Mouse (Mus musculus) gastrocnemius, postnatal 14 days (tissue): ENCODE results near the gene Pdxp. TPM values are rescaled to one million over a fixed set of nuclear protein-coding genes. Genes with fewer than 3 reads are reported as not detected.

Source experiments
- DNase-seq: peaks from one replicate; pipeline ENCODE4 v3.0.0; 2021; ENCODE audit warnings: mixed read lengths
- intact Hi-C: fragments of 180-260 bp; cut with DNase I; formaldehyde crosslinking; loops from one replicate; pipeline ENCODE4 v1.15.1; 2025; ENCODE audit warnings: low total_unique reads
- total RNA-seq, 2 experiments: library from RNA; stranded (reverse); gene quantifications; 2 replicates each; pipeline ENCODE4 v1.2.3; 2021

Pdxp gene
- total RNA-seq, 2 experiments from 2014 or later = 4.8 to 6.8 TPM

DNA sequence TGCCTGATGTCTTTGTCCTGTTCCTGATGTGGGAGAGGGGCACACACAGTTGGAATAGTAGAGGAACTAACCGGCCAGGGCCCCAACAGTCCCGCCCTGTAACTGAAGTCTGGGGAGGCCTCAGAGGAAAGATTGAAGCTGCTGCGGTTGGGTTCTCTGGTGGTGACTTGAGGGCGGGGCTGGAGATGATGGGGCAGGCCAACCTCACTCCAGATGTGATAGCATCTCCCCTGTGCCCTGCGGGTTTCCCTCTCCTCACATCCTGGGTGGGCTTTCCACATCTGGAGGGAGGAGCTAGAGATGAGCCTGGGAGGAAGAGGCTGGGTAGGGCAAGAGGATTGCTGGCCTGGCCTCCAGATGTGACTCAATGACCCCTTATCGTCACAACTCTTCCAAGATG is 9.9 kb downstream of the Pdxp start:
- intact Hi-C loops = no loop called here
- DNase-seq = no peak

DNA sequence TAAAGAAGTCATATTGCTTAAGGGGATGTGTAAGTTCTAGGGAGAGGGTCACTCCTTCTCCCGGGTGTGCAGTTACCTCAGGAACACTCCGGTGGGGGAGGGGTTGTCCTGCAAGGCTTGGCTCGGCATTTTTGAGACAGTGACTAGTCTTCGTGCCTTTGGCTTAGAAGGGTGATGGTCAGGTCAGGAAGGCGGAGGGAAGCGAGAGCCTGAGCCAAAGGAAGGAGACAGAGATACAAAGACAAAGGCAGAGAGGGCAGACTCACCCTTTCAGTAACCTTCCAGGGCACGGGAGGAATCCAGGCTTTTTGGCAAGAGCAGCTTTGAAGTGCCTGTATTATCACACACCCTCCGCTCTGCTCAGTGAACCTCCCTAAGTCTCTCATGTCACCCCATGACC is 11.4 kb downstream of the Pdxp start:
- no peak for DNase-seq

DNA sequence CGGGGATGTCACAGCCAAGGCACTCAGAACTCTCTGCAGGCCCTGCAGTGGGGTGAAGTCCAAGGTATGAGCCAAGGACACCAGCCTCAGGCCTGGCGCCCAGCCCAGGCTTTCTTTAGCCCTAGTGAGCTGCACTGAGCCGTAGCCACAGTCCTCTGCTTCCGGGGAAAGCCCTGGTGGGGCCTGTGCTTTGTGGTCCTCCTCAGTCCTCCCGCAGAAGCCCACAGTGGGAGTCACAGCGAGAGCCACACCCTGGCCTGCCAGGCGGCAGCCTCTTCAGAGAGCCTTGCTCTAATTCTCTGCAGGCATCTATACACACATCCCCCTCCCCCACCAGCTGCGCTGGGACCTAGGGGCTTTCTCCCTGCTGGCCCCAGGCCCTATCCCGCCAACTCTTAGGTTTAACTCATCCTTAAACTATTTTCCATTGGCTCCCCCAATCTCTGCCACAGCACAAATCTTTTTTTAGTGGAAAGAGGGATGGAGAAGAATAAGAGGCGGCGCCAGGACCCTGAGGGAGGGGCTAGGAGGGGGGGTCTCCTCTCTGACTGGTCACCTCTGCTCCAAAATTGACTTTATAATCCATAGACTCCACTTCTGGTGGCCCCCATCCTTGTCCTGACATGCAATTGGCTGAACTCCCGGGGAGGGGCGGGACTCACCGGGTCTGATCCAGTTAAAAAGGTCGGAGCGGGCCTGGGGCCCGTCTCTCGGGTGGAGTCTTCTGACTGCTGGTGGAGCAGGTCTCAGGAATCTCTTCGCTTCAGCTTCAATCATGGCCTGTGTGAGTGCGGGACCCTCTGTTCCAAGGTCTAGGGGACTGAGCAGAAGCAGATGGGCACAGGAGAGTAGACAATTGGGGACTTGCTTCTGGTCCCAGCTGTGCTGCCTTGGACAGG is 12.6 kb downstream of the Pdxp start, which contains the start of gene Lgals1:
Gene Lgals1 (plus strand): TSS at position 705 of the 899 bp plus-strand sequence.
- intact Hi-C loops = no loop called here
- peak; percentile 93 for DNase-seq

More for the DNA sequence above, 11.4 kb downstream of the Pdxp start:
- intact Hi-C loops = no loop called here

DNA sequence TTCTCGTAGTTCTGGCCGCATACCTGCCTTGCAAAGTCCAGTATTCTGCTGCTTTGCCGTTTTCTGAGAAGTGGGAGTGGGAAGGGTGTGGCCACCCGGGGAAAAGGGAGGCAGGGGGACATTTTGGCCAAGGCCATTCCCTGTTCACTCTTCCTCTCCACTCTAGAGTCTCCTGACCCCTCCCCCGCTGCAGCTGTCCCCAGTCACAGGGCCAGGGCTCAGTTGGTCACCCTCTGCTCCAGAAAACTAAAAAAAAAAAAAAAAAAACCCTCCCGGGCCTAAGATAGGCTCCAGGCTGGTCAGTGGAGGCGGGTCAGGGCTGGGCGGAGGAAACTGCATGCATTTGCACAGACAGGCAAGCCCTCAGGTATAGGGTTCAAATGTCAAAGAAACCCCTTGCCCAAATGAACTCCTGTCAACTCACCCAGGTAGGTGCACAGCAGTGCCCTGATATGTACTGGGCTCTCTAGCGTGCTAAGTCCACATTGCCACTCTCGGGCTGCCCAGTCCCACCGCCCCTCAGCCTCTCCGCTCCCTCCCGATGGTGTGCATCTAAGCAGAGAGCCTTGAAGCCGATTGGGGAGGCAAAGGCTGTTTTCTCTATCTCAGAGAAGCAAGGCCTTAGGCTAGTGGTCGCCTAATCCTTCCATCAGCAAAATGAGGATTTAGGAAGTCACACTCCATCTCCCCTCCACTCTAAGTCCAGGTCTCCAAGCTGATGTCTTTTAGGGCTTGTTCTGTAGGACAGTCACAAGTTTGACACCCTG is 13.5 kb downstream of the Pdxp start:
- DNase-seq = peak; percentile 75

GRCm38 (mm10) chr15:78927788-78928457 is 14.2 kb downstream of the Pdxp start:
- intact Hi-C loops = no loop called here
- DNase-seq = peak; percentile 87

More for the DNA sequence above, 13.5 kb downstream of the Pdxp start:
- intact Hi-C loops = no loop called here

- DNase-seq = no peak
- intact Hi-C loops = no loop called here
Observed at GRCm38 (mm10) chr15:78928539-78928938, 14.8 kb downstream of the Pdxp start.

GRCm38 (mm10) chr15:78930192-78930706 is 16.5 kb downstream of the Pdxp start:
- intact Hi-C loops = no loop called here
- DNase-seq = no peak

DNA sequence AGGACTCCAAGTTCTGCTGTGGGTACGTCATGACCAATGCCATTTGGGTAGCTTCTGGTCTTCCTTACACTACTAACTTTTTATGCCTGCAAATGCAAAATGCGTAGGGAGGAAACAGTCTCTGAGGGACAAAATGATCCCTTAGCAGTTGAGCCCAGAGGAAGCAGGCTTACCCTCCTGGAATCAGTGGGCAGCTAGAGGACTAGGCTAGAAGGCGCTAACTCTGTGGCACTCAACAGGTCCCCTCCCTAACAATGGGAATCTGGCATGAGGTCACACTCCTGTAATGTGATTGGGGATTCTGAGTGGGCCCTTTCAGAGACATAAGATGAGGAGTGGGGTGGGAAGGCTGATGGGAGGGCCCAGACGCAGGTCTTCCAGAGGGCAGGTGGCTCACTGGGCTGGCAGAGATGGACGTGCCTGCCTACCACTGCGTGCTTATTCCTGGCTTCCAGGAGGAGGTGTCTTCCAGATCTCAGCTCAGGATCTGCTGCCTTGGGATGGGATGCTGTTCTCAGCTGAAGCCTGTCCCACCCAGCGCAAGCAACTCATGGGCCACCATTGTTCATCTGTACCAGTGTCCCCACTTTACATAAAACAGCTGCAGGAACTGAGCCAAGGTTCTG is 17.2 kb downstream of the Pdxp start:
- intact Hi-C loops = no loop called here
- no peak for DNase-seq

GRCm38 (mm10) chr15:78931577-78931976 is 17.9 kb downstream of the Pdxp start:
- DNase-seq = peak; percentile 65
- intact Hi-C loops = no loop called here

DNA sequence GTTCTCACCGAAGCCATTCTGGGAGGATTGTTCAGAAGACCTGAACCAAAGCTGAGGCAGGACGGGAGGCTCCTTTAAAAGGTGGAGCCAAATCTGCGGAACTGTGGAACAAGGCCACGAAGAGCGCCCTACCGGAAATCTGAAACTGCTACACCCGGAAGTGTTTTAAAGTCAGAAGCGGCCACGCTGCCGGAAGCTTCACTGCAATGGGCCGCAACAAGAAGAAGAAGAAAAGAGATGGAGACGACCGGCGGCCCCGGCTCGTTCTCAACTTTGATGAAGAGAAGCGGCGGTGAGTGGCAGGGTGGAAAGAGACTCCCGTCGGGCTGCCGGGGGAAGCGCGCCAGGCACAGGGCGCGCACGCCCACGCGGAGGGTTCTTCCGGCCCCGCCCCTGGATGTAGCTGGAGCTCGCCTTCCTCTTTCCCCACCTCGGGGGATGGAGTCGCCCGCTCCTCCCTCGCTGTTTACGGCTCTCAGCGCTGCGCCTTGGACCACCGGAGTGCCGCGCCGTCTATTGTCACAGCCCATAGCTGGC is 21.1 kb downstream of the Pdxp start, which contains the start of gene Nol12:
Gene Nol12 (plus strand): TSS at position 150 of the 537 bp plus-strand sequence.
- intact Hi-C loops = no loop called here
- DNase-seq = peak; percentile 75

GRCm38 (mm10) chr15:78936403-78936802 is 22.7 kb downstream of the Pdxp start:
- intact Hi-C loops = no loop called here

GRCm38 (mm10) chr15:78937311-78937710 is 23.6 kb downstream of the Pdxp start:
- DNase-seq = no peak
- intact Hi-C loops = no loop called here

More at GRCm38 (mm10) chr15:78936403-78936802, 22.7 kb downstream of the Pdxp start:
- no peak for DNase-seq

- intact Hi-C loops = no loop called here
- no peak for DNase-seq
Observed at GRCm38 (mm10) chr15:78937963-78938362, 24.2 kb downstream of the Pdxp start.

DNA sequence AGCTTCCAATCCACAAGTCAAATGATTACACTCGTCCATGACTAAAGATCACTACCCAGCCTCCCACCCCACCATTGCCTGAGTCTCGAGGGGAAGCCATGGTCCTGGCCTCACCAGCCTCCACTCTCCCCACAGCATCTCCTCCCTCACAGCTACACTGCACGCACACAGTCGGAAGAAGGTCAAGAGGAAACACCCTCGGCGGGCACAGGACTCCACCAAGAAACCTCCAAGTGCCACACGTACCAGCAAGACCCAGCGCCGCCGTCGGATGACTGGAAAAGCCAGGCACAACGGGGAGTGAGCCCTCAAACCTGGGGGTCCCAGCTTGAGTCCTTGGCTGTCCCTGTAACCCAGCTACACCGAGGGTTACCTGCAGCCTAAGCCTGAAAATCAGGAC is 26.6 kb downstream of the Pdxp start:
- no peak for DNase-seq
- intact Hi-C loops = no loop called here

- intact Hi-C loops = no loop called here
- peak; percentile 81 for DNase-seq
Observed at GRCm38 (mm10) chr15:78942663-78943062, 28.9 kb downstream of the Pdxp start.

GRCm38 (mm10) chr15:78946232-78946631 is 32.5 kb downstream of the Pdxp start:
- no peak for DNase-seq
- intact Hi-C loops = no loop called here

DNA sequence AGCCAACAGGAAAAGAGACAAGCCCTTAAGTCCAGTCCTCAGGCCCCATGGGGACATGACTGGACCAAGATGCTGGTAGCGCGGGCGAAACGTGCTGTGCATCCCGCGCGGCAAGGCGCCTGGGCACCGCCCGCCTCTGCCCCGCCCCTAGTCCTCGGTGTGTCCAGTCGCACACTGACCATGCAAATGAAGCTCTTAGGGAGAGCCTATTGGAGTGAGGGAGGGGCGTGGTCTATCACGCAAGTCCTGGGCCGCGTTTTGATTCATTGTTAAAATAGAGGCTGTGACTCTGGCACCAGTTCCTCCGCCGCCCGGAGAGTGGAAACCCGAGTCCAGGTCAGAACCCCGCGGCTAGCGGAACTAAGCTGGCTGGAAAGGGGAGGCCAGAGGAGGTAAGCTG is 33.9 kb downstream of the Pdxp start, which contains the start of gene Triobp:
Gene Triobp (plus strand): TSS at position 68 of the 400 bp plus-strand sequence.
- DNase-seq = peak; percentile 90
- intact Hi-C loops = no loop called here

GRCm38 (mm10) chr15:78948152-78948725 is 34.5 kb downstream of the Pdxp start:
- no peak for DNase-seq
- intact Hi-C loops = no loop called here
